Mouse (Mus musculus): Measurements from ENCODE around the gene Rasl12. TPM values are rescaled to one million over a fixed set of nuclear protein-coding genes. Genes with fewer than 3 reads are reported as not detected.

Rasl12 gene
- total RNA-seq, 2 experiments from 2014 or later = 3.1 to 3.9 TPM

GRCm38 (mm10) chr9:65404331-65405183 is 6.3 kb downstream of the Rasl12 start:
- peak; percentile 31 for TF ChIP-seq CTCF (conservative IDR thresholded peaks at IDR 0.05)
- H3K4me3 ChIP-seq = peak overlapping the region; percentile 10; the same call in 1 of the 2 replicates
- H3K27ac ChIP-seq = peak overlapping the region; percentile 69; the same call in 1 of the 2 replicates
- peak; percentile 63 to 65 for DNase-seq (ENCODE audit: low spot score in 2 of 2)

- no peak for DNase-seq (ENCODE audit: low spot score in 2 of 2)
- Histone ChIP-seq H3K4me3 (no peak overlapping the region), H3K27ac (no peak overlapping the region)
- no peak for TF ChIP-seq CTCF (conservative IDR thresholded peaks at IDR 0.05)
Measured at GRCm38 (mm10) chr9:65405184-65405449, 6.8 kb downstream of the Rasl12 start.

- Histone ChIP-seq H3K4me3 (no peak overlapping the region), H3K27ac (no peak overlapping the region)
- no peak for DNase-seq (ENCODE audit: low spot score in 2 of 2)
- TF ChIP-seq CTCF (conservative IDR thresholded peaks at IDR 0.05) = no peak
Measured at GRCm38 (mm10) chr9:65407327-65407726, 9.0 kb downstream of the Rasl12 start.

- no peak for TF ChIP-seq CTCF (conservative IDR thresholded peaks at IDR 0.05)
- H3K4me3 ChIP-seq = no peak overlapping the region
- no peak for DNase-seq (ENCODE audit: low spot score in 2 of 2)
- H3K27ac ChIP-seq = no peak overlapping the region
Measured at GRCm38 (mm10) chr9:65407861-65408260, 9.6 kb downstream of the Rasl12 start.

- TF ChIP-seq CTCF (conservative IDR thresholded peaks at IDR 0.05) = no peak
Measured at GRCm38 (mm10) chr9:65408871-65409295, 10.6 kb downstream of the Rasl12 start.

GRCm38 (mm10) chr9:65410378-65410777 is 12.1 kb downstream of the Rasl12 start:
- no peak for TF ChIP-seq CTCF (conservative IDR thresholded peaks at IDR 0.05)
- Histone ChIP-seq H3K4me3 (no peak overlapping the region), H3K27ac (peak overlapping the region; percentile 58; the same call in 1 of the 2 replicates)
- no peak for DNase-seq (ENCODE audit: low spot score in 2 of 2)

More at GRCm38 (mm10) chr9:65408871-65409295, 10.6 kb downstream of the Rasl12 start:
- DNase-seq (ENCODE audit: low spot score in 2 of 2) = no peak
- no peak overlapping the region for H3K27ac ChIP-seq
- H3K4me3 ChIP-seq = no peak overlapping the region

GRCm38 (mm10) chr9:65411326-65411725 is 13.0 kb downstream of the Rasl12 start:
- Histone ChIP-seq H3K27ac (peak overlapping the region; percentile 58), H3K4me3 (no peak overlapping the region)
- 0 out of 2 replicates have a peak, but pooled peaks have one; percentile 4 for TF ChIP-seq CTCF (conservative IDR thresholded peaks at IDR 0.05)
- DNase-seq (ENCODE audit: low spot score in 2 of 2) = no peak

GRCm38 (mm10) chr9:65417738-65418137 is 19.4 kb downstream of the Rasl12 start:
- peak; percentile 34 for TF ChIP-seq CTCF (conservative IDR thresholded peaks at IDR 0.05)
- DNase-seq (ENCODE audit: low spot score in 2 of 2) = no peak
- Histone ChIP-seq H3K4me3 (no peak overlapping the region), H3K27ac (no peak overlapping the region)

GRCm38 (mm10) chr9:65419633-65420032 is 21.3 kb downstream of the Rasl12 start:
- TF ChIP-seq CTCF (conservative IDR thresholded peaks at IDR 0.05) = peak; percentile 44
- no peak for DNase-seq (ENCODE audit: low spot score in 2 of 2)
- no peak overlapping the region for H3K27ac ChIP-seq

GRCm38 (mm10) chr9:65422760-65423501 is 24.6 kb downstream of the Rasl12 start, which contains the start of gene Slc51b:
Gene Slc51b, minus strand, starts transcription at chr9:65422955.
- DNase-seq (ENCODE audit: low spot score in 2 of 2) = no peak
- TF ChIP-seq CTCF (conservative IDR thresholded peaks at IDR 0.05) = no peak
- no peak within 1 kb of the TSS for H3K4me3 ChIP-seq
- H3K27ac ChIP-seq = no peak within 1 kb of the TSS

More at GRCm38 (mm10) chr9:65419633-65420032, 21.3 kb downstream of the Rasl12 start:
- no peak overlapping the region for H3K4me3 ChIP-seq

- no peak for TF ChIP-seq CTCF (conservative IDR thresholded peaks at IDR 0.05)
- Histone ChIP-seq H3K4me3 (no peak overlapping the region), H3K27ac (no peak overlapping the region)
- DNase-seq (ENCODE audit: low spot score in 2 of 2) = no peak
Measured at GRCm38 (mm10) chr9:65424393-65424792, 26.1 kb downstream of the Rasl12 start.

- no peak for DNase-seq (ENCODE audit: low spot score in 2 of 2)
- Histone ChIP-seq H3K27ac (no peak overlapping the region), H3K4me3 (no peak overlapping the region)
- no peak for TF ChIP-seq CTCF (conservative IDR thresholded peaks at IDR 0.05)
Measured at GRCm38 (mm10) chr9:65427511-65427910, 29.2 kb downstream of the Rasl12 start.

- TF ChIP-seq CTCF (conservative IDR thresholded peaks at IDR 0.05) = no peak
- no peak overlapping the region for H3K4me3 ChIP-seq
- no peak overlapping the region for H3K27ac ChIP-seq
- no peak for DNase-seq (ENCODE audit: low spot score in 2 of 2)
Measured at GRCm38 (mm10) chr9:65428003-65428402, 29.7 kb downstream of the Rasl12 start.
